25 mouse cellular contexts compared by ENCODE assay signal in the genomic region with DNA sequence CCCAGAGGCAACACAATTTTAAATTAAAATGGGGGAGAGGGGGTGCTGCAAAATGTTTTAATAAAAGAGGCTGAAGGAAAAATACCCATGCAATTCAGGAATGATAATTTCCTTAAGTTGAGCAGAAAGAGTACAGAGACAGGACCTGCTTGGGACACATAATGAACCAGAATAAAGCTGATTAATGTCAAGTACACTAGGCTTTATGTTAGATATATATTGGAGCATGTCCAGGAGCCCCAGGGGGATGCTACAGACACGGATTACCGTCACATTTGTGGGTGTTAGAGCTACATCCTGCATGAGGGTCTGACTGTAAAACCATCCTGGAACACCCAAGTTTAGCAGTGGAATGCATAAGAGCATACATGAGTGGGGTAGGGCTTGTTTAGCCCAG.
"Had no signal": no experiment of that assay in that cellular context is flagged by ENCODE, and none has a peak within 500 bp of the region (broad histone marks: within the 10 kb centered on the region; RNA-seq: fewer than 3 reads in every experiment).

No protein-coding gene starts in this region.

- H3K9me3 ChIP-seq: intestine, embryonic 15.5 days; kidney, embryonic 15.5 days; limb, embryonic 12.5 days; limb, embryonic 15.5 days; neural tube, embryonic 12.5 days had no signal

- H3K4me2 ChIP-seq: intestine, embryonic 15.5 days; kidney, embryonic 15.5 days; limb, embryonic 12.5 days; limb, embryonic 15.5 days; liver, embryonic 11.5 days; lung, embryonic 14.5 days; neural tube, embryonic 12.5 days had no signal

- H3K4me3 ChIP-seq: intestine, embryonic 15.5 days; kidney, embryonic 15.5 days; limb, embryonic 12.5 days; limb, embryonic 15.5 days; myocyte; neural tube, embryonic 12.5 days had no signal

- DNase-seq: kidney, adult 11 months; kidney, adult 8-10 months; kidney, postnatal 10 days; kidney, postnatal 36 days; layer of hippocampus, postnatal 36 days; left cerebral cortex, postnatal 4 days; liver, postnatal 0 days; lung, embryonic 14.5 days; right cerebral cortex, adult 18-20 months; right cerebral cortex, postnatal 14 days; right cerebral cortex, postnatal 4 days; thymus, adult 2 months; thymus, postnatal 14 days; thymus, postnatal 4 days had no signal

- H3K4me1 ChIP-seq: intestine, embryonic 15.5 days; kidney, embryonic 15.5 days; limb, embryonic 12.5 days had no signal

- ATAC-seq: intestine, embryonic 15.5 days; liver, postnatal 0 days; lung, postnatal 0 days had no signal

- H3K27me3 ChIP-seq: intestine, embryonic 15.5 days; kidney, embryonic 15.5 days; limb, embryonic 12.5 days; limb, embryonic 15.5 days; neural tube, embryonic 12.5 days had no signal

- H3K9ac ChIP-seq: intestine, embryonic 15.5 days; kidney, embryonic 15.5 days; limb, embryonic 12.5 days; limb, embryonic 15.5 days; liver, embryonic 14.5 days; liver, postnatal 0 days; lung, embryonic 14.5 days; neural tube, embryonic 12.5 days had no signal

- H3K36me3 ChIP-seq: intestine, embryonic 15.5 days; kidney, embryonic 15.5 days; limb, embryonic 12.5 days; limb, embryonic 15.5 days; neural tube, embryonic 12.5 days had no signal

- H3K27ac ChIP-seq: intestine, embryonic 15.5 days; kidney, embryonic 15.5 days; limb, embryonic 12.5 days; limb, embryonic 15.5 days; liver, embryonic 14.5 days; macrophage; neural tube, embryonic 12.5 days; stomach, postnatal 0 days had no signal
